Mouse (Mus musculus) lung, postnatal 10 days (tissue): Measurements from ENCODE around the gene Tmem51.
"Not testable (repeated sequence)": the region's sequence is repeated elsewhere in the genome, so short reads cannot be mapped to it uniquely, and the experiment has no call there.

ENCODE experiments used
- DNase-seq: peaks from one replicate; pipeline ENCODE4 v3.0.0; 2021

Tmem51 gene

DNA sequence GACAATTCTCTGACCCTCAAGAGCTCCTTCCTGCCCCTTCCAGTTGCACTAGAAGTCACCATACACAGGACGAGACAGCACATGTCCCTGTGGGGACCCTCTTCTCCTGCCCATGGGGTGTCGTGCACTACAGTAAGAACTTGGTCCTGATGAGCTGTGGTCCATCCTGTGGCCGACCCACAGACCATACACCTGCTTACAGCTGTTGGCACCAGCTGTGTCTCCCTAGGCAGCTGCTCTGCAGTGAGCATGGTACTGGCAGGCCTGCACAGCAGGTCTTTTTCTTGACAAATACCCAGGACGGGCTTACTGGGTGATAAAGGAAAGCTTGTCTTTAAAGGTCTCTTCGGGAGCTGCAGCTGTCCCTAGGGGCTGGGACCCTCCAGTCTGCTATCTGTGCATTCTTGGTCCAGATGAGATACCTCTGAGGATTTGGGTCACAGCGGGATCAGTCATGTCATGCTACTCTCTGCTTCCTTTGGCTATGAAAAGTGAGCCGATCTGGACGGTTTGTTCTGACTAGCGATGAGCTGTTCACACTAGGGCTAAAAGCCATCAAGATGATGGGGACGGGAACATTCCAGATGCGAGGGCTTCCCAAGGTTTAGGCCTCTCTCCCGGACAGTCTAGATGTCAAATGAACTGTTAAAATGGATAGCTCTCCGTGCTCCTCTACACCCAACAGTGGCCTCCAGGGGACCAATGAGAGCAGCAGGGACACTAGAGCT is 24.8 kb downstream of the Tmem51 start:
- no peak for DNase-seq

- no peak for DNase-seq
Observed at GRCm38 (mm10) chr4:142057529-142058216, 26.4 kb downstream of the Tmem51 start.

GRCm38 (mm10) chr4:142055600-142055999 is 28.5 kb downstream of the Tmem51 start:
- no peak for DNase-seq

DNA sequence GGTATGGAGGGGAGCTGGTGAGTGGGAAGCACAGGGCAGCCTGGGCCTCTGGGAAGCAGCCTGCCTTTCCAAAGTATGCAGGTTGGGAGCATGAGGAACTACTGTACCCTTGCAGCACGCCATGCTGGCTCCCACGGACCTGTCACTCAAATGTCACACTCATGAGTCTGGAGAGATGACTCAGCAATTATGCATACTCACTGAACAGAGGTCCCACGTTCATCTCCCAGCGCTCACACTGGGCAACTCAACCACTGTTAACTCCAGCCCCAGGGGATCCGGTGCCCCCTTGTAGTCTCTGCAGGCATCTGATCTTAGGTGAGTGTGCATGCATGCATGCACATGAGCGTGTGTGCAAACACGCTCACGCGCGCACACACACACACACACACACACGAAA is 29.5 kb downstream of the Tmem51 start:
- no peak for DNase-seq

DNA sequence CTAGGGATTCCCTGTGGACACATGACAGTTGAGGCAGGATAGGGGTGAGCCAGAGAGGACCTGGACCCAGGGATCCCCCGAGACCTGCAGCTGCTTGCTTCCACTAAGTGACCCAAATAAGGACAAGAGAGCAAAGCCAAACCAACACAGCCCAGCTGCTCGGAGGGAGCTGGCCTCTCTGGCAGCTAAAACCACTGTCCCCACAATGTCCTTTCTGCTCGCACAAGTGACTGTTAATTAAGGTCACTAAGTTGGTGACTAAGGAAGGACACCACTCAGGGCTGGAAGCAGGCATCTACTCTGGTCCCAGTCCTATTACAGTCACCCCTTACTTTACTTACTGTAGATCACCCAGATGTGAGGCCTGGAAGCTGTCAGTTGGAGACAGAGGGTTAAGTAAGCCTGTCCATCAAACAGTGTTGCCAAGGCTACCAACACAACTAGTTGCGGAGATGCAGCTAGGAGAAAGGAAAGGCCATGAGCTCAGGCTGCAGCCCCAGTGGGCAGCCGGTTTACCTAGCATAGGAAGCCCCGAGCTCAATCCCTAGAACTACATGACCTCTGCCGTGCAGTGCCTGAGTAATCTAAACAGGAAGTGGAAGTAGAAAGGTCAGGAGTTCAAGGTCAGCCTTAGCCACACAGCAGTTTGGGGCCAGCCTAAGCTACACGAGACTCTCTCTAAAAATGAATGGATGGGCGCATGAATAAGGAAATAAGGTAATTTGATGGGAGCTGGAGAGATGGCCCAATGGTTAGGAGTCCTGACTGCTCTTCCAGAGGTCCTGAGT is 30.2 kb downstream of the Tmem51 start:
- peak; percentile 28 for DNase-seq

DNA sequence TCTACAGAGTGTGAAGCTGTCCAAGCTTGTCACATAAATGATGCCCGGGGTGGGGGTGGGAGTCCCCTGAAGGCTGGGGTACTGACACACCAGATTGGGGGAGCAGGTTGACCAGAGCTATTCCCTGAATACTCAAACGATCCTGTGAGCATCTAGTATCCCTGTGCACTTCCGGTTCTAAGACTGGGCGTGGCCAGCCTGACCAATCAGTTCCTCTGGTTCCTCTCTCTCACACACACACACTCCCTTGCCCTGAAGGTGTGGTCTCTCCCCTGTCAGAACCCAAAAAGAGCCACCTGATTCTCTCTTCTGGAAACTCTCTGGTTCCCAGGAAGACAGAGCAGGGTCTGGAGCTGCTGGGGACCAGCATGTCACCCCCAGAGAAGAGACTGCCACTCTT is 30.8 kb downstream of the Tmem51 start:
- DNase-seq: peak; percentile 24

- peak; percentile 26 for DNase-seq
Observed at GRCm38 (mm10) chr4:142052391-142053132, 31.5 kb downstream of the Tmem51 start.

DNA sequence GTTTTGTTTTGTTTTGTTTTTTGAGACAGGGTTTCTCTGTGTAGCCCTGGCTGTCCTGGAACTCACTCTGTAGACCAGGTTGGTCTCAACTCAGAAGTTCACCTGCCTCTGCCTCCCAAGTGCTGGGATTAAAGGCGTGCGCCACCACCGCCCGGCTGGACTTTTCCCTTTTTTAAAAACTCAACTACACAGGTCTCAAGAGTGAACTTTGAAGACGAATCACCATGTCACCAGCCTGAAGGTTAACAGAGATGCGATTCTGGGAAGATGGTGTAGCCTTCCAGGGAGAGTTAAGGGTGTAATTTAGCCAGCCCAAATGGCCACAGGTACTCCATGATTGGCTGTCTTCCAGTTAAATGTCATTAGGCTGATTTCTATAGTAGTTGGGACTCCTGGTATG is 32.2 kb downstream of the Tmem51 start:
- DNase-seq: not testable (repeated sequence)

- DNase-seq: no peak
Observed at GRCm38 (mm10) chr4:142049963-142050362, 34.1 kb downstream of the Tmem51 start.

DNA sequence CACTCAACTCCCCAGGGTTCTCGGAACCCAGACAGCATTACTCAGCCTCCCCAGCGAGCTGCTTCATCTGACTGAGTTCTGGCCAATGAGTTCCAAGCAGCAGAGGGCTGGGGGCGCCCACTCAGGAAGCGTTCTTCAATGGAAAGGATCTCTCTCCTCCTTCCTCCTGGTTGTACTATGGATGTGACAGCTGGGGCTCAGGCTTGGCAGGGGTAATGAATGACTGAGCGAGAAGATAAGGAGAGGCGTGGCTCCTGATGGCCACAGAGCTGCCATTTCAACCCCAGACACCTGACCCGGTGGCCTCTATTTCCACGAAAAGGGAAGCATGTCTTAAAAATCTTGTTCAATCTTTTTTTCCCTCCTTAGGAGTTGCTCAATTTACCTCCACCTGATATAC is 35.7 kb downstream of the Tmem51 start:
- DNase-seq: no peak

DNA sequence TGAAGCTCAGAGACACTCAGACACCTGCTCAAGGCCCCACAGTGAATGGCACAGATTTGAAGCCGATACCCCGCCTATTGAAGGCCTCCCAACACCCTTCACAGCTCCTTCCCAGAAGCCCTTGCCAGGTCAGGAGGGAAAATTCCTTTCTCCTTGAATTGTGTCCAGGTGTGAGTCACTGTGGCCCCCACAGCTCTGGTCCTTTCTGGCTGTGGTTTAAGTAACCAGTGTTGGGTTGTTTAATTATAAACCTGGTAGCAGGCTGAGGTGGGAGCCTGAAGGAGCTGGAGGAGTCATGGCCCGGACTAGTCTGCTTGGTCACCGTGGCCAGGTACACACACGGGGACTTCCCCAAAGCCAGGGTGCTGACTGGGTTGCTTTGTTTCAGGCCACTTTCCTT is 37.1 kb downstream of the Tmem51 start:
- no peak for DNase-seq

DNA sequence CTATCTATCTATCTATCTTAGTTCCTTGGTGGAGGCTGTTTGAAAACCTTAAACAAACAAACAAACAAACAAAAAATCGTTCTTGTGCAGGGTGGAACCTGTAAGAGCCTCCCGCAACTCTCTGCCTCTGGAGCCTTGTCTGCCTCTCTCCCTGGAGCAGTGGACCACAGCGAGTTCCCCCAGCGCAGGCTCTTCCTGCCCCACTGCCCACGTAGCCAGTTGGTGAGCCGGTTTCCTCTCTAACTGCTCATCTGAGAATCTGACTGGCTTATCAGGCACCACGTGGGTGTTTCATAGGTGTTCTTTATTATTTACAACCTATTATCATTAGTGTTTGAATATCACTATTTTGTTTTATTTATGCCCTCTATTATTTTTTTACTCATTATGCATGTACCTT is 37.6 kb downstream of the Tmem51 start:
- no peak for DNase-seq

GRCm38 (mm10) chr4:142045595-142046163 is 38.4 kb downstream of the Tmem51 start:
- DNase-seq: no peak

DNA sequence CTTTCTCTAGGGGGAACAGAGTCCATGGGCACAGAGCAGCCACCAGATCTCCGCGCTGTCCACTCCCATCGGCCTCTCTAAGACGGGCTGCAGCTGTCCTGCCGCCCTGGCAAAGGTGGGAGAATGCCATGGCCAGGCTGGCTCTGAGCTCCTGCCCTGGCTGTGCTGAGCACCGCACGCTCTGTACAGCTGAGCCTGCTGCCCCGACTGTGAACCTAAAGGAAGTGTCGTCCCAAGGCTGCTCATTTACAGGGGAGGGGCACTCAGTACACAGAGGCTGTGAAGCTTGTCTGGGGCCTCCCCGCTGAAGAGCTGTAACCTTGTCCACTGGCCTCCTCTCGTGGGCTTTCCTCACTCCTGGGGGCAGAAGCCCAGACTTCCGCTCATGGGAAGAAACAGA is 39.7 kb downstream of the Tmem51 start:
- DNase-seq: no peak

DNA sequence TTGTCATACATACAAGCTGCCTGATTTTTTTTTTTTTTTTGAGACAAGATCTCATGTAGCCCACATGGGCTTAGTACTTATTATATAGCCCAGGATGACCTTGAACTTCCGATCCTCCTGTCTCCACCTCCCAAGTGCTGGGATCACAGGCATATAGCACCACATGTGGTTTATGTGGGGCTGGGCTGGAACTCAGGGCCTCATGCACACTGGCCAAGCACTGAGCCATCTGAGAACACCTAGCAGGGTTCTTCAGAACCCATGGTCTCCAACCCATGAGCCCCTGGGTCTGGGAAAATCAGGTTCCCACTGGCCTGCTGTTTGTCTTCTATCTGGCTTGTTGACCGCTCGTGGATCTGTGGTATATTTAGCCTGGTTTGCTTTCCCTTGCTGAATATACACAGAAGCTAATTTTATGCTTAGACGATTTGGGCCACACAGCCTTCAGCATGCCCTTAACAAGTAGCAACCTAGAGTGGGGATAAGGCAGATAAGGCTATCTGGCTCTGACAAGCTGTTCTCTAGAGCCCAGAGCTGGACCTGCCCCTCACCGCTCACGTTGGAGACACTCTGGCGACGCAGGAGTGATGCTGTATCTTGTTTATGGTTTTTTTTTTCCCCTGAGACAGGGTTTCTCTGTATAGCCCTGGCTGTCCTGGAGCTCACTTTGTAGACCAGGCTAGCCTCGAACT is 44.3 kb downstream of the Tmem51 start:
- DNase-seq: no peak

GRCm38 (mm10) chr4:142037897-142038296 is 46.2 kb downstream of the Tmem51 start:
- no peak for DNase-seq

- no peak for DNase-seq
Observed at GRCm38 (mm10) chr4:142028533-142028932, 55.6 kb downstream of the Tmem51 start.

GRCm38 (mm10) chr4:142026965-142027364 is 57.1 kb downstream of the Tmem51 start:
- DNase-seq: no peak

DNA sequence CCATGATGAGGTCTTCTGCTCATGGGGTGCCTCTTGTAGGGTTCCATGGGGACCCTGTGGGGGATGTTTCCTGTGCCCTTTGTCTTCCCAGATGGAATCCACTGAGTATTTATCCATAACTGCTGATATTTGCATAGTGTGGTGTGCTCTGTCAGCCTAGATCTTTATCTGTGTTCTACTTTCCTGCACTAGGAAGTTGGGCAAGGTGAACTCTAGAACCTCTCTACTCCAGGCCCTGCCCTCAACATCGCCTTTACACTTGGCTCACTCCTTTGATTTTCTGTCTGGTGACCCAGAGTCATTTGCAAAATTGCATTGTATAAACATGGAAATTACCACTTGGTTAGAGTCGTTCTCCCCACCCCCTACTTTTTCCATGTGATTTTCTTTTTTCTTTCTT is 59.6 kb downstream of the Tmem51 start:
- no peak for DNase-seq

DNA sequence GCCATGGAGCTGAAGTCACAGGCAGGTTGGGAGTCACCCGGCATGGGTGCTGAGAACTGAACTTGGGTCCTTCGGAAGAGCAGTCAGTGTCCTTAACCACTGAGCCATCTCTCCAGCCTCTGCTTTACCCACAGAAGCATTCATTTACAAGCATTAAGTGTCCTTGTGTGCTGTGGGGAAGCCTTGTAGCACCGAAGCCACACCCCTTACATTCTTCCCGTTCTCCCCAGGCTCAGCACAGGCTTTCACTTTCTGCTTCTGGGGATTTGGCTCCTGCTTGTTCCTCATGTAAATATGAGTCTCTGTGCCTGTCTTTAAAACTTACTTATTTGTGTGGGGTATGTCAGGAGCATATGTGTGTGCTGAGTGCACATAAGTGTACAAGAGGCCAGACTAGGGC is 60.9 kb downstream of the Tmem51 start:
- DNase-seq: no peak

DNA sequence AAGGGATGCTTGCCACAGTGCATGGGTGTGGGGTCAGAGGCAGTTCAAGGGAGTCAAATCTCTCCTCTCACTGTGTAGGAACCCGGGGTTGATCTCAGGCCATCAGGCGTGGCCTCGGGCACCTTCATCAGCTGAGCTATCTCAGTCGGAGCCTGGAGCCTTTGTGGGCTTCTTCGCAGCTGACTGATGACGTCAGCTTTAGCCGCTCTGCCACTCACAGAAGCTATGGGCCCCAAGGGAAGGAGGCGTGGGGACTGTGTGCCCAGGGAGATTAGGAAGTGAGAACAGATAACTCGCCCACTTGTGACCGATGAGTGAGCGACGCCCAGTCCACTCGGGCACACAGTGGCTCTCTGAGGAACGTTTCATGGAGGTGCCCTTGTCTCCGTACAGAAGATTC is 66.4 kb downstream of the Tmem51 start:
- peak; percentile 23 for DNase-seq
